Mouse (Mus musculus) embryonic facial prominence, embryonic 10.5 days (tissue): ENCODE measurements around the gene Nes. TPM values are rescaled to one million over a fixed set of nuclear protein-coding genes. Genes with fewer than 3 reads are reported as not detected.
A peak's percentile ranks its signal among the peaks of the same experiment; 100 is the strongest.

Source experiments
- DNase-seq: peaks from one replicate; pipeline ENCODE4 v3.0.0-alpha.2; 2017; ENCODE audit warnings: low spot score
- H3K27ac ChIP-seq: fragments of 300-500 bp; sonication (generic); replicated peaks from 2 replicates; pipeline ENCODE4 v1.5.1; 2016; ENCODE audit warnings: mild to moderate bottlenecking
- H3K27me3 ChIP-seq: fragments of 300-500 bp; sonication (generic); replicated peaks from 2 replicates; pipeline ENCODE4 v1.6.1; 2016; ENCODE audit warnings: low read depth, mild to moderate bottlenecking; ENCODE audit not compliant: poor library complexity, severe bottlenecking
- H3K36me3 ChIP-seq: fragments of 300-500 bp; sonication (generic); replicated peaks from 2 replicates; pipeline ENCODE4 v1.6.1; 2016; ENCODE audit warnings: mild to moderate bottlenecking, moderate library complexity
- H3K4me1 ChIP-seq: fragments of 300-500 bp; sonication (generic); 2 replicates; pipeline ENCODE4 v1.6.1; 2016
- H3K4me3 ChIP-seq: fragments of 300-500 bp; sonication (generic); 2 replicates; pipeline ENCODE4 v1.5.1; 2016; ENCODE audit warnings: mild to moderate bottlenecking, moderate library complexity
- H3K9me3 ChIP-seq: fragments of 300-500 bp; sonication (generic); 2 replicates; pipeline ENCODE4 v1.6.1; 2016; ENCODE audit warnings: mild to moderate bottlenecking
- WGBS: fragments of 180-500 bp; shearing (Covaris S2); methylation state at CpG from one replicate; pipeline ENCODE4 v1.1.7; 2016; 5-methylcytosine and 5-hydroxymethylcytosine counted together
- polyA plus RNA-seq: library from polyadenylated mRNA; unstranded; fragments of >200 nt; fragmentation: Nextera tagmentation; extraction: Ambion mirVana; gene quantifications from 2 replicates; pipeline ENCODE4 v1.2.1, GENCODE M21; 2016

The Nes gene
- polyA plus RNA-seq, 1 experiment from 2014 or later: 35.3 TPM

- 21% methylated on average over 4 of the region's 4 CpGs for WGBS
Observed at GRCm38 (mm10) chr3:87958476-87958875, 12.4 kb upstream of the Nes start.

GRCm38 (mm10) chr3:87958967-87959366 is 11.9 kb upstream of the Nes start:
- H3K27me3 ChIP-seq: peaks cover 5% of the 10 kb centered on the region; the same call in 1 of the 2 replicates
- H3K9me3 ChIP-seq: no peaks in the 10 kb centered on the region
- peak overlapping the region; percentile 94 for H3K27ac ChIP-seq
- H3K36me3 ChIP-seq: peaks cover 14% of the 10 kb centered on the region
- H3K4me3 ChIP-seq: peak overlapping the region; percentile 61
- peak; percentile 48 for DNase-seq
- peaks cover 45% of the 10 kb centered on the region for H3K4me1 ChIP-seq
- WGBS: 8% methylated on average over 1 of the region's 1 CpGs

More at GRCm38 (mm10) chr3:87958476-87958875, 12.4 kb upstream of the Nes start:
- no peak for DNase-seq
- H3K4me3 ChIP-seq: peak overlapping the region; percentile 61
- H3K9me3 ChIP-seq: no peaks in the 10 kb centered on the region
- peaks cover 19% of the 10 kb centered on the region for H3K36me3 ChIP-seq
- H3K27ac ChIP-seq: peak overlapping the region; percentile 94
- peaks cover 46% of the 10 kb centered on the region for H3K4me1 ChIP-seq
- peaks cover 5% of the 10 kb centered on the region; the same call in 1 of the 2 replicates for H3K27me3 ChIP-seq

- Histone ChIP-seq H3K9me3 (no peaks in the 10 kb centered on the region), H3K4me3 (peak overlapping the region; percentile 61; the same call in 1 of the 2 replicates), H3K27me3 (peaks cover 5% of the 10 kb centered on the region; the same call in 1 of the 2 replicates), H3K36me3 (peaks cover 10% of the 10 kb centered on the region), H3K4me1 (peaks cover 43% of the 10 kb centered on the region), H3K27ac (peak overlapping the region; percentile 94)
- DNase-seq: no peak
- 62% methylated on average over 7 of the region's 7 CpGs for WGBS
Observed at GRCm38 (mm10) chr3:87959371-87959770, 11.5 kb upstream of the Nes start.

- DNase-seq: peak; percentile 39
- 6% methylated on average over 10 of the region's 10 CpGs for WGBS
- Histone ChIP-seq H3K36me3 (peaks cover 1% of the 10 kb centered on the region), H3K4me3 (peak overlapping the region; percentile 61), H3K9me3 (no peaks in the 10 kb centered on the region), H3K4me1 (peaks cover 43% of the 10 kb centered on the region), H3K27me3 (peaks cover 5% of the 10 kb centered on the region; the same call in 1 of the 2 replicates), H3K27ac (peak overlapping the region; percentile 94)
Observed at GRCm38 (mm10) chr3:87960191-87960585, 10.7 kb upstream of the Nes start.

- H3K9me3 ChIP-seq: no peaks in the 10 kb centered on the region
- peaks cover 43% of the 10 kb centered on the region for H3K4me1 ChIP-seq
- under 1% methylated on average over 27 of the region's 27 CpGs for WGBS
Observed at GRCm38 (mm10) chr3:87960586-87961191, 10.2 kb upstream of the Nes start.

GRCm38 (mm10) chr3:87970184-87970938 is 517 bp upstream of the Nes start:
- Histone ChIP-seq H3K9me3 (no peaks in the 10 kb centered on the region), H3K4me1 (peaks cover 53% of the 10 kb centered on the region), H3K27me3 (peaks cover 41% of the 10 kb centered on the region), H3K27ac (peak overlapping the region; percentile 84), H3K4me3 (peak overlapping the region; percentile 77), H3K36me3 (peaks cover 19% of the 10 kb centered on the region)
- WGBS: under 1% methylated on average over 21 of the region's 21 CpGs
- DNase-seq: peak; percentile 78

More at GRCm38 (mm10) chr3:87960586-87961191, 10.2 kb upstream of the Nes start:
- DNase-seq: peak; percentile 97
- Histone ChIP-seq H3K36me3 (no peaks in the 10 kb centered on the region), H3K27ac (peak overlapping the region; percentile 94), H3K4me3 (peak overlapping the region; percentile 61), H3K27me3 (peaks cover 5% of the 10 kb centered on the region; the same call in 1 of the 2 replicates)

- H3K36me3 ChIP-seq: peaks cover 32% of the 10 kb centered on the region
- peaks cover 44% of the 10 kb centered on the region for H3K27me3 ChIP-seq
- peak overlapping the region; percentile 84 for H3K27ac ChIP-seq
- peak; percentile 56 for DNase-seq
- H3K9me3 ChIP-seq: no peaks in the 10 kb centered on the region
- peaks cover 56% of the 10 kb centered on the region for H3K4me1 ChIP-seq
- H3K4me3 ChIP-seq: peak overlapping the region; percentile 77
- under 1% methylated on average over 60 of the region's 60 CpGs for WGBS
Observed at GRCm38 (mm10) chr3:87971489-87972202, 768 bp downstream of the Nes start.

- peaks cover 38% of the 10 kb centered on the region for H3K36me3 ChIP-seq
- peaks cover 44% of the 10 kb centered on the region for H3K27me3 ChIP-seq
- H3K9me3 ChIP-seq: no peaks in the 10 kb centered on the region
- peak overlapping the region; percentile 84 for H3K27ac ChIP-seq
- DNase-seq: peak; percentile 67
- peak overlapping the region; percentile 77 for H3K4me3 ChIP-seq
- 8% methylated on average over 8 of the region's 8 CpGs for WGBS
- peaks cover 56% of the 10 kb centered on the region for H3K4me1 ChIP-seq
Observed at GRCm38 (mm10) chr3:87972203-87972664, 1.4 kb downstream of the Nes start.

- peaks cover 56% of the 10 kb centered on the region for H3K4me1 ChIP-seq
- H3K9me3 ChIP-seq: no peaks in the 10 kb centered on the region
- DNase-seq: peak; percentile 41
- H3K27ac ChIP-seq: peak overlapping the region; percentile 84
- peaks cover 43% of the 10 kb centered on the region for H3K36me3 ChIP-seq
- H3K27me3 ChIP-seq: peaks cover 43% of the 10 kb centered on the region
- peak overlapping the region; percentile 77 for H3K4me3 ChIP-seq
- 24% methylated on average over 5 of the region's 5 CpGs for WGBS
Observed at GRCm38 (mm10) chr3:87972776-87973175, 1.9 kb downstream of the Nes start.

GRCm38 (mm10) chr3:87973593-87974380 is 2.9 kb downstream of the Nes start:
- H3K36me3 ChIP-seq: peaks cover 53% of the 10 kb centered on the region
- no peaks in the 10 kb centered on the region for H3K9me3 ChIP-seq
- H3K27ac ChIP-seq: peak overlapping the region; percentile 84
- peak overlapping the region; percentile 77 for H3K4me3 ChIP-seq
- H3K27me3 ChIP-seq: peaks cover 36% of the 10 kb centered on the region
- WGBS: 24% methylated on average over 14 of the region's 14 CpGs
- H3K4me1 ChIP-seq: peaks cover 65% of the 10 kb centered on the region
- no peak for DNase-seq

- Histone ChIP-seq H3K9me3 (no peaks in the 10 kb centered on the region), H3K4me3 (peak overlapping the region; percentile 77), H3K4me1 (peaks cover 72% of the 10 kb centered on the region), H3K27me3 (peaks cover 33% of the 10 kb centered on the region), H3K27ac (peak overlapping the region; percentile 84), H3K36me3 (peaks cover 60% of the 10 kb centered on the region)
- peak; percentile 74 for DNase-seq
- 15% methylated on average over 12 of the region's 12 CpGs for WGBS
Observed at GRCm38 (mm10) chr3:87974381-87974987, 3.6 kb downstream of the Nes start.
